Mouse (Mus musculus) limb, embryonic 15.5 days (tissue): ENCODE measurements at regions not wholly inside any gene's neighbourhood (a gene's known extent, or its start where the extent isn't known, plus 50 kb on each side); places are given as distances from the start of the nearest gene placed in this dataset.
A peak's percentile ranks its signal among the peaks of the same experiment; 100 is the strongest.

ENCODE experiments used
- ATAC-seq: fragments of 200-750 bp; cut with Nextera tagmentation; 2 replicates; pipeline ENCODE4 v1.8.0; 2017; ENCODE audit warnings: low read depth, moderate TSS enrichment; ENCODE audit not compliant: insufficient number of reproducible peaks, low FRiP score, low TSS enrichment
- H3K27ac ChIP-seq: fragments of 300-500 bp; sonication (generic); 2 replicates; pipeline ENCODE4 v1.5.1; 2015; ENCODE audit warnings: moderate library complexity, mild to moderate bottlenecking, inconsistent platforms
- H3K27me3 ChIP-seq: fragments of 300-500 bp; sonication (generic); 2 replicates; pipeline ENCODE4 v1.6.1; 2015; ENCODE audit warnings: inconsistent platforms
- H3K36me3 ChIP-seq: fragments of 300-500 bp; sonication (generic); 2 replicates; pipeline ENCODE4 v1.6.1; 2015; ENCODE audit warnings: inconsistent platforms
- H3K4me1 ChIP-seq: fragments of 300-500 bp; sonication (generic); 2 replicates; pipeline ENCODE4 v1.6.1; 2015; ENCODE audit warnings: inconsistent platforms
- H3K4me2 ChIP-seq: fragments of 300-500 bp; sonication (generic); 2 replicates; pipeline ENCODE4 v1.6.1; 2015; ENCODE audit warnings: mild to moderate bottlenecking, inconsistent platforms
- H3K4me3 ChIP-seq: fragments of 300-500 bp; sonication (generic); 2 replicates; pipeline ENCODE4 v1.5.1; 2015; ENCODE audit warnings: mild to moderate bottlenecking, inconsistent platforms
- H3K9ac ChIP-seq: fragments of 300-500 bp; sonication (generic); 2 replicates; pipeline ENCODE4 v1.6.1; 2015; ENCODE audit warnings: inconsistent platforms
- H3K9me3 ChIP-seq: fragments of 300-500 bp; sonication (generic); 2 replicates; pipeline ENCODE4 v1.6.1; 2016; ENCODE audit warnings: inconsistent platforms
- WGBS: fragments of 180-500 bp; shearing (Covaris S2); methylation state at CpG from one replicate; pipeline ENCODE4 v1.1.7; 2015; 5-methylcytosine and 5-hydroxymethylcytosine counted together

DNA sequence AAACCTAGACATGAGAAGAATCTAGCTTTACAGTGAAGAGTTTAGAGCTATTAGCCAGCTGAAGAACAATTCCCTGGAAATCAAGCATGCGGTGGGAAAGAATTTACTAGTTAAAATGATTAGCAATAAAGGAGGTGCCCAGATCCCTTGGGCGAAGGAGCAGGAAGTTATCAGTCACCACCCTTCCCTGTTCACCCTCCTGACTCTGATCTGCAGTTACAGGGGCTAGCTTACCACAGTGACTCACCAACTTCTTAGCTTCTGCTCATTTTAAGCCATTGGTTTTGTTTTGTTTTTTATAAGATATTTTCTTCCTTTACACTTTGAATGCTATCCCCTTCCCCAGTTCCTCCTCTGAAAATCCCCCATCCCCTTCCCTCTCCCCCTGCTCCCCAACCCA, 183.6 kb downstream of the Gxylt1 start:
- Histone ChIP-seq H3K9me3 (no peaks in the 10 kb centered on the region), H3K36me3 (no peaks in the 10 kb centered on the region), H3K4me2 (no peak overlapping the region), H3K27ac (no peak overlapping the region), H3K9ac (no peak overlapping the region), H3K4me3 (no peak overlapping the region), H3K27me3 (no peaks in the 10 kb centered on the region), H3K4me1 (no peaks in the 10 kb centered on the region)
- 46% methylated on average over 2 of the region's 2 CpGs for WGBS
- ATAC-seq, result no peak

DNA sequence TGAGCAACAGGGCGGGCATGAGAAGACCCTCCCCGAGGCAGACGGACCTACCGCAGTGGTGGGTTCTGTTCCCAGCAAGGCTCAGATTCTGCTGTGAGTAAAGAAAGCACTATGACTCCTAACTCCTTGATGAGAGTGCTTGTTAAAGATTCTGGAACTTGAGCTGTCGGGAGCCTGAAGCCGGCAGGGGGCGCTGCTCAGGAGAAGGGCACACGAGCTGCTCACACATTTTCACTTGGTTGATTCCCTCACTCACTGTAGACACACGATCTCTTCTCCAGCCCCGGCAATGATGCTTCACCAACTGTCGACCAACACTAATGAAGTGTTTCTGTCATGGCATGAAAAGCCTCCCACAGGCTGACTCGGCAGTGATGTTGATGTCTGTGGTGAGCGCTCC, 185.6 kb downstream of the Gxylt1 start:
- no peaks in the 10 kb centered on the region for H3K9me3 ChIP-seq
- WGBS, result 30% methylated on average over 13 of the region's 13 CpGs
- H3K27ac ChIP-seq, result no peak overlapping the region
- H3K27me3 ChIP-seq, result no peaks in the 10 kb centered on the region
- no peaks in the 10 kb centered on the region for H3K36me3 ChIP-seq
- no peak overlapping the region for H3K4me2 ChIP-seq
- no peak for ATAC-seq
- no peak overlapping the region for H3K9ac ChIP-seq
- H3K4me3 ChIP-seq, result no peak overlapping the region
- peaks cover 5% of the 10 kb centered on the region; the same call in 1 of the 2 replicates for H3K4me1 ChIP-seq

DNA sequence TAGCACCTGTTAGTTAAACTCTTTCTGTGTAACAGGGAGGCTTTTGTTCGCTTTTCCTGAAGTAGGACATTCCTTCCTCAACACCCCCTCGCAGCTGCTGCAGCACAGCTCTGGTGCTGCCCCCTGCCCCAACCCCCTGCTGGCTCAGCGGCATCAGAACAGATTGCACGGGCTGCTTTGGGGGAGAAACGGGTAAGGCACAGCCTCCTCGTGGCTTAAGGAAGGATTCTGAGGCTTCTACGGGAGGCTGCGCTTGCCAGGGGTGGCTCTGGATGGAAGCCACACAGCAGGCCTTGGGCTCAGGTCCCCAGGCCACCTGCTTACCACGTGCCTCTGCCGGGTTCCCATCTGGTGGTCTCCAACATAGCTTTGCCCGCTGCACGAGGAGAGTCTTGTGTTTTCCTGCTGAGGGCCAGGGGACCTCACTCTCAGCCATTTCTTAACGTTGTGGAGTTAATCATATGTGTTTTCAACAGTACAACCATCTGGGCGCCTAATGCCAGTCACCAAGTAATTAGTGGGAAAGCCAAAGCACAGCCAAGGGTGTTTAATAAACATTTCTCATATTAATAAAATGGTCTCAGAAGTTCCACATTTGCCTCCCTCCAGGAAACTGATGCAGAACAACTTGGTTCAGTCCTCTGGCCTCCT, 189.9 kb downstream of the Gxylt1 start:
- H3K27me3 ChIP-seq, result no peaks in the 10 kb centered on the region
- H3K27ac ChIP-seq, result no peak overlapping the region
- no peak overlapping the region for H3K4me2 ChIP-seq
- WGBS, result 33% methylated on average over 14 of the region's 14 CpGs
- peak; percentile 48; the same call in 1 of the 2 replicates for ATAC-seq
- no peaks in the 10 kb centered on the region for H3K9me3 ChIP-seq
- H3K36me3 ChIP-seq, result no peaks in the 10 kb centered on the region
- peaks cover 8% of the 10 kb centered on the region; the same call in 1 of the 2 replicates for H3K4me1 ChIP-seq
- no peak overlapping the region for H3K9ac ChIP-seq
- H3K4me3 ChIP-seq, result no peak overlapping the region

DNA sequence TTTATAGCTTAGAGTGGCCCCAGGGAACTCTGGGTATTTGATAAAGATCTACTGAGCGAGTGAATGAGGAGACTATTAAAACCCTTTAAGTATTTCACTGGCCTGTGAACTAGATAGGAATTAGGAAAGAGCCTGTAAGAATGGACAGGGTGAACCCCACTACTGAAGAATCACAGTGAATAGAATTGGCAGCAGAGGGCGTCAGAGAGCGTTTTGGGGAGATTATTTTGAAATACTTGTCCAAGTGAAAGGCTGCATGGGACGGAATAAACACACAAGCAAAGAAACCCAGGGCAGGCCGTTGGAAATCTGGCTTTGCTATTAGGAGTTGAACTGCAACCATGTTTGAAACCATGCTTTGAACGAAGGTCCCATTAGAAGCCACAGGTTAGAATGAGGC, 200.9 kb downstream of the Gxylt1 start:
- no peaks in the 10 kb centered on the region for H3K4me1 ChIP-seq
- no peak overlapping the region for H3K27ac ChIP-seq
- H3K9me3 ChIP-seq, result no peaks in the 10 kb centered on the region
- no peaks in the 10 kb centered on the region for H3K36me3 ChIP-seq
- H3K4me3 ChIP-seq, result no peak overlapping the region
- H3K27me3 ChIP-seq, result no peaks in the 10 kb centered on the region
- 59% methylated on average over 6 of the region's 6 CpGs for WGBS
- no peak overlapping the region for H3K9ac ChIP-seq
- no peak for ATAC-seq
- no peak overlapping the region for H3K4me2 ChIP-seq

DNA sequence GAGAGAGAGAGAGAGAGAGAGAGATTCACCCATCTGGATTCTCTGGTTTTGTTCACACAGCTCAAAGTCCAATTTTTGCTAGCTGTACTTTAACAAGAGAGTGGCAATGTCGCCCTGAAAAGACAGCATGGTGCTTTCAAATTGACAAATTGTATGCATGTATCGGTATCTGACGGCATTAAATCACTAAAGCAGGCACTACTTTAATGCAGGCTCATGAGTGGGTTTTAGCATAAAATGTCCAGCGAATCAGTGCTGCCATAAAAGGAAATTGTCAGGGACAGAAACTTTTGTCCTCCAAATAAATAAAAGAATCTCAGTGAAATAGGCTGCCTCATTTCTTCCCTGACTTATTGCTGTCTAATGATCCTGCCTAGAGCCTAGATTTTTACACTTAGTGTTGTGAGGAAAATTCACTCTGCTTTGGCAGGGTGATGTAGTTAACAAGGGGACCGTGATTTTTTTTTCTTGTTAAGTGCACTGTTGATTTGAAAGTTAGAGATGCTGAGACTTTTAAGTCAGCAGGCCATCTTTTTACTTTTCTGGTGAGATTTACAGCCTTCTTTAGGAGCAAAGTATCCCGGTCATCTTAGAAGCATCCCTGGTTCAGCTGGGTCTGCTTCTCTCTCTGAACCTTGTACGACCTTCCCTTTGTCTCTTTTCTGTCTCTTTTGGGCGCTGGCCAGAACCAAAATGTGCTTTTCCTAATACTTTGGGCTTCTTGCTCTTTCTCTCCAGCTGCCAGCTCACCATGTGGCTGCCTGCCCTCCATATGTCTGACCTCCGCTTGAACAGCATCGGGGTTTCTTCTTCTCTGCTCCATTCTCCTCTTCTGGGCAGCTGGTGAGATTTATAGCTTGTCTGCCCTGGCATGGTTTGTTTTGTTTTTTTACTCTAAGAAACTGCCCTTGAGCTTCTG, 212.5 kb downstream of the Gxylt1 start:
- H3K4me1 ChIP-seq, result peaks cover 4% of the 10 kb centered on the region
- H3K36me3 ChIP-seq, result no peaks in the 10 kb centered on the region
- H3K27ac ChIP-seq, result no peak overlapping the region
- 43% methylated on average over 10 of the region's 10 CpGs for WGBS
- H3K4me3 ChIP-seq, result no peak overlapping the region
- ATAC-seq, result no peak
- H3K9ac ChIP-seq, result no peak overlapping the region
- H3K27me3 ChIP-seq, result no peaks in the 10 kb centered on the region
- H3K9me3 ChIP-seq, result no peaks in the 10 kb centered on the region
- H3K4me2 ChIP-seq, result no peak overlapping the region

DNA sequence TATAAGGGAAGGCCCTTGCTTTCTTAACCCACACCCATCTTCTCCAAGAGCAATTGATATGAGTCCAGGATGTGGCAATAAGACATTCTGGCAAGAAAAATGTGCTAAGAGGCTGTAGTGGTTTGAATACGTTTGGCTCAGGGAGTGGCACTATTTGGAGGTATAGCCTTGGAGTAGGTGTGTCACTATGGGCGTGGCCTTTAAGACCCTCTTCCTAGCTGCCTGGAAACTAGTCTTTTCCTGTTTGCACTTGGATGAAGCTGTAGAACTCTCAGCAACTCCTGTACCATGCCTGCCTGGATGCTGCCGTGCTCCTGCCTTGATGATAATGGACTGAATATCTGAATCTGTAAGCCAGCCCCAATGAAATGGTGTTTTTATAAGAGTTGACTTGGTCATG, 221.5 kb downstream of the Gxylt1 start:
- Histone ChIP-seq H3K4me2 (no peak overlapping the region), H3K27ac (no peak overlapping the region), H3K4me3 (no peak overlapping the region), H3K9ac (no peak overlapping the region), H3K9me3 (no peaks in the 10 kb centered on the region), H3K4me1 (no peaks in the 10 kb centered on the region), H3K27me3 (no peaks in the 10 kb centered on the region), H3K36me3 (no peaks in the 10 kb centered on the region)
- no peak for ATAC-seq
- 80% methylated on average over 3 of the region's 3 CpGs for WGBS

DNA sequence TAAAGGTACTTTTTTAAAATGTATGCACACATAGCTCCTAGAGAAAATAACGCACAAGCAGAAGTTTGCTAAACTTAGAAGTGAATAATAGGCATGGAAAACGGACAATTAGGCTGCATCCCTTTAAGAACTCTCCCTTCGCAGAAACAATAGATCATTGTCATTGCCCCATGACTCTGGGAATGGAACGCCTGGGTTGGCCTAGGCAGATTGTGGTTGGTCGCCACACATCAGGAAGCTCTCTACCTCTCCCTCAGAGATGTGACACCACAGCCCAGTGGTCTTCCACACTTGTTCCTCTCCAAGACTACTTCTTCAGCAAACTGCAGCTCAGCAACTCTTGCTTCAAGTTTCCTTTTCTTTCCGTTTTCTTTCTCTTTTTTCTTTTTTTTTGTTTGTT, 247.8 kb downstream of the Gxylt1 start:
- Histone ChIP-seq H3K36me3 (no peaks in the 10 kb centered on the region), H3K4me2 (no peak overlapping the region), H3K4me1 (no peaks in the 10 kb centered on the region), H3K4me3 (no peak overlapping the region), H3K9ac (no peak overlapping the region), H3K27me3 (no peaks in the 10 kb centered on the region), H3K27ac (no peak overlapping the region), H3K9me3 (no peaks in the 10 kb centered on the region)
- WGBS, result 54% methylated on average over 6 of the region's 6 CpGs
- no peak for ATAC-seq

DNA sequence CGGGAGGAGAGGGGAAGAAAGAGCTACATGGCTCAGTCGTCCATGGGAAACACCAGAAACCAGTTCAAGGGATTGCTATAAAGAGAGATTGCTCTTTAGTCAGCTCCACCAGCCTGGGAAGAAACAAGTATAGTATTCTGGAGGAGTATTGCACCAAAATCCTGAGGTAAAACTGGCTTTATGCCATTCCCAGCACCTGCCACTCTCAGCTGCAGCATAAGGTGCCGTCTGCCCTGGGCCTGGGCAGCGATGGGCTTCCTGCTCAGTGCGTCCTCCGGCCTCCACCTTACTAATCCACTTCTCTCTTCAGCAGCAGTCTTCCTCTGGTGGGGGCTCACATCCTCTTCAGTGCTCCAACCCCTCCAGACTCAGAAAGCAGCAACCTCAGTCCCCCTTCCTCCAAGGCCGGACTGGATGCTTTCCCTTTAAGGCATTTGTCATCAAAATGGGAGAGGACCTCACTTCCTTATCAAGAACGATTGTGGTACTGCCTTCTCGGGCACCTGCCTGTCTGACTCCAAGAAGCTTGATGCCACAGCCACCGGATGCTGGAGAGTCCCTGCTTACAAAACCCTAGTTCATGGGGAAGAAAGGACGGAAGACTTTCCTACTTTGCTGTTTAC, 248.4 kb downstream of the Gxylt1 start:
- Histone ChIP-seq H3K9me3 (no peaks in the 10 kb centered on the region), H3K4me2 (no peak overlapping the region), H3K9ac (no peak overlapping the region), H3K27ac (no peak overlapping the region), H3K36me3 (no peaks in the 10 kb centered on the region), H3K4me3 (no peak overlapping the region), H3K27me3 (no peaks in the 10 kb centered on the region), H3K4me1 (no peaks in the 10 kb centered on the region)
- ATAC-seq, result no peak
- 63% methylated on average over 11 of the region's 11 CpGs for WGBS

DNA sequence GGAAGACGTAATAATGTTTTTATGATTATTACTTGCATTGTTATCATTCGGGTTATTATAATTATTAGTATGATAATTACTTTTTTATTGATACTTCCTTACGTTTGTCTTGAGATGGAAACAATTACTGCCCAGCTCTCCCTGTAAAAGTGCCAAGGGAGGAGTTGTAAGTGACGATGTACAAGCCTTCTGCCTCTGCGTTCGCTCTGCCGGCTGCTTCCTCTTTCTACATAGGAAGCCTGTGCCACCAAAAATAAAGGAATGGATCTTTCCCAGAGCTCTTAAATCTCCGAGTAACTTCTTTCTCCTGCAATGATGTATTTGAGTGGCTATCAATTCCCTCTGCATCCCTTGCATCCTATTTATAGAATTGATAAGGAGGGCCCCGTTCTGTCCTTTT, 249.2 kb downstream of the Gxylt1 start:
- no peaks in the 10 kb centered on the region for H3K9me3 ChIP-seq
- no peak for ATAC-seq
- 47% methylated on average over 9 of the region's 9 CpGs for WGBS

DNA sequence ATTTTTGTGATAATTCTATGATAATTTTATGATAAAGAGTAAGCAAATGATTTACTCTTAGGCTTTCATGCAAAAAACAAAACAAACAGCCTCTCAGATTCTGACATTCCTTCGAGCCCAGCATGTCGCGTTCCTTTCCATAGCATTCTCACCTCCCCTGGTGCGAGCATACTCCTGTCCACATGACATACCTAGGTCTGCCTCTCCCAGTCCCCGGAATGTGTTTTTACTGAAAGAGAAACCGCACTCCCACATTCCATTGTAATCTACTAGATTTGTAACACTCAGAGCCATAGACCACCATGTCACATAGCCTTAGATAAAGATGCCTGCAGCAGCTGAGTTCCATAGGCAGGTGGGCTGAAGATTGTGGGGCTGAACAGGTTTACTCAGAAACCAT, 250.8 kb downstream of the Gxylt1 start:
- no peak for ATAC-seq
- Histone ChIP-seq H3K4me1 (no peaks in the 10 kb centered on the region), H3K27me3 (no peaks in the 10 kb centered on the region), H3K4me3 (no peak overlapping the region), H3K9ac (no peak overlapping the region), H3K27ac (no peak overlapping the region), H3K9me3 (no peaks in the 10 kb centered on the region), H3K4me2 (no peak overlapping the region), H3K36me3 (no peaks in the 10 kb centered on the region)
- 70% methylated on average over 6 of the region's 6 CpGs for WGBS

More for the DNA sequence above, 249.2 kb downstream of the Gxylt1 start:
- no peak overlapping the region for H3K4me3 ChIP-seq
- H3K27ac ChIP-seq, result no peak overlapping the region
- H3K27me3 ChIP-seq, result no peaks in the 10 kb centered on the region
- no peak overlapping the region for H3K9ac ChIP-seq
- no peaks in the 10 kb centered on the region for H3K36me3 ChIP-seq
- H3K4me1 ChIP-seq, result no peaks in the 10 kb centered on the region
- no peak overlapping the region for H3K4me2 ChIP-seq

DNA sequence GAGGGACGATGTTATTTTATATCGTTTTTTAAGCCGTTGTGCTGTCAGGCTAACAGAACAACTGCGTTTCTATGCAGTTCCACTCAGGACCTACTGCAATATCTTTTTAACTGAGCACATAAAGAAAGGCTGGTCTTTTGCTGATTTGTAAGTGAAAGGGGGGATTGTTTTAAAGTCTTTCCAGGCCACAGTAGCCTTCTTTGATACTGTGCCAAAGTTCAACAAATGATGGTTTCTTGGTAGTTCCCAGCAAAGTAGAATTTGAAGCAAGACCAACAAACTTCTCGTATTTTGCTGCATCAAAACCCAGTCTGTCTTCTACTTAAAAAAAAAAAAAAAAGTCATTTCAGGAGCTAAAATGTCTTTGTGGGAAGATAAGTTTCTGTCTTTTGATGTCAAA, 263.8 kb downstream of the Gxylt1 start:
- no peak for ATAC-seq
- H3K36me3 ChIP-seq, result no peaks in the 10 kb centered on the region
- H3K9ac ChIP-seq, result no peak overlapping the region
- H3K9me3 ChIP-seq, result no peaks in the 10 kb centered on the region
- H3K4me1 ChIP-seq, result peaks cover 4% of the 10 kb centered on the region; the same call in 1 of the 2 replicates
- no peak overlapping the region for H3K4me2 ChIP-seq
- H3K27ac ChIP-seq, result no peak overlapping the region
- no peak overlapping the region for H3K4me3 ChIP-seq
- WGBS, result 28% methylated on average over 5 of the region's 5 CpGs
- no peaks in the 10 kb centered on the region for H3K27me3 ChIP-seq

DNA sequence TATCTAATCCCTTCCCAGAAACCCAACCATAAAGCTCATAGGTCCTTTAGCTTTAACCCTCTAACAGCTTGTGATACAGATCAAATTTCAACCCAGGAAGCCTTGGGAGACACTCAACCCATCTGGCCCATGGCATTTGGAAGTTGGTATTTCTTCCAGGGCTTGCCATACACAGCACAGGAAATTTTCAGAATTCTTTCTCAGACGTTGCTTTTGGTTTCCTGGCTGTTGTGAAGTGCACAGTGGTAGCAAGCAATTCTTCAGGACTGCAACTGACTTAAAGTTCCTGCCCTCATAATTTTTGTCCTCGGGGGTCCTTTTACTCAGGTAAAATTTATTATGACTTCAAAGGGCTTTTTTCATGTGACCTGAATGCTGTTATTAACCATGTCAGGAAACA, 264.4 kb downstream of the Gxylt1 start:
- Histone ChIP-seq H3K27ac (no peak overlapping the region), H3K9me3 (no peaks in the 10 kb centered on the region), H3K4me3 (no peak overlapping the region), H3K27me3 (no peaks in the 10 kb centered on the region), H3K4me1 (peaks cover 4% of the 10 kb centered on the region; the same call in 1 of the 2 replicates), H3K9ac (no peak overlapping the region), H3K36me3 (no peaks in the 10 kb centered on the region), H3K4me2 (no peak overlapping the region)
- WGBS, result 0% methylated on average over 2 of the region's 2 CpGs
- no peak for ATAC-seq
